Mouse (Mus musculus) neural tube, embryonic 14.5 days (tissue): ENCODE data around the gene Idi1. TPM values are rescaled to one million over a fixed set of nuclear protein-coding genes. Genes with fewer than 3 reads are reported as not detected.
A peak's percentile ranks its signal among the peaks of the same experiment; 100 is the strongest.

Experiments used
- ATAC-seq: fragments of 200-750 bp; cut with Nextera tagmentation; 2 replicates; pipeline ENCODE4 v1.8.0; 2017; ENCODE audit warnings: low read depth, mild to moderate bottlenecking, moderate TSS enrichment, moderate library complexity
- H3K27ac ChIP-seq: fragments of 300-500 bp; sonication (generic); 2 replicates; pipeline ENCODE4 v1.5.1; 2014; ENCODE audit warnings: low read depth, mild to moderate bottlenecking, control low read depth, low read length, moderate library complexity, mixed read lengths
- H3K27me3 ChIP-seq: fragments of 300-500 bp; sonication (generic); 2 replicates; pipeline ENCODE4 v1.6.1; 2014; ENCODE audit warnings: low read length; ENCODE audit not compliant: control insufficient read depth, insufficient read depth
- H3K36me3 ChIP-seq: fragments of 300-500 bp; sonication (generic); 2 replicates; pipeline ENCODE4 v1.6.1; 2014; ENCODE audit warnings: low read length, mixed read lengths; ENCODE audit not compliant: control insufficient read depth, insufficient read depth
- H3K4me1 ChIP-seq: fragments of 300-500 bp; sonication (generic); 2 replicates; pipeline ENCODE4 v1.6.1; 2014; ENCODE audit warnings: low read length; ENCODE audit not compliant: control insufficient read depth, insufficient read depth
- H3K4me2 ChIP-seq: fragments of 300-500 bp; sonication (generic); 2 replicates; pipeline ENCODE4 v1.6.1; 2014; ENCODE audit warnings: mild to moderate bottlenecking, low read depth, low read length, control low read depth
- H3K4me3 ChIP-seq: fragments of 300-500 bp; sonication (generic); 2 replicates; pipeline ENCODE4 v1.5.1; 2014; ENCODE audit warnings: low read depth, low read length, control low read depth, mixed read lengths
- H3K9ac ChIP-seq: fragments of 300-500 bp; sonication (generic); replicated peaks from 2 replicates; pipeline ENCODE4 v1.6.1; 2014; ENCODE audit warnings: low read depth, mild to moderate bottlenecking, control low read depth, low read length, mixed read lengths
- H3K9me3 ChIP-seq: fragments of 300-500 bp; sonication (generic); 2 replicates; pipeline ENCODE4 v1.6.1; 2016; ENCODE audit warnings: low read length; ENCODE audit not compliant: control insufficient read depth
- WGBS: fragments of 180-500 bp; shearing (Covaris S2); extraction: QIAGEN DNeasy Blood & Tissue Kit; methylation state at CpG from one replicate; pipeline ENCODE4 v1.1.7; 2014; 5-methylcytosine and 5-hydroxymethylcytosine counted together
- polyA plus RNA-seq: library from polyadenylated mRNA; unstranded; fragments of >200 nt; fragmentation: Nextera tagmentation; extraction: Ambion mirVana; gene quantifications from 2 replicates; pipeline ENCODE4 v1.2.1, GENCODE M21; 2014

The Idi1 gene
- polyA plus RNA-seq, 1 experiment from 2014 or later = 102 TPM

GRCm38 (mm10) chr13:8853424-8853823 lies 31.9 kb upstream of the Idi1 start:
- Histone ChIP-seq H3K36me3 (peaks cover 18% of the 10 kb centered on the region; the same call in 1 of the 2 replicates), H3K4me2 (no peak overlapping the region), H3K27me3 (no peaks in the 10 kb centered on the region), H3K9ac (no peak overlapping the region), H3K27ac (no peak overlapping the region), H3K9me3 (no peaks in the 10 kb centered on the region), H3K4me3 (no peak overlapping the region), H3K4me1 (no peaks in the 10 kb centered on the region)
- no peak for ATAC-seq
- 96% methylated on average over 4 of the region's 4 CpGs for WGBS

- ATAC-seq = no peak
- Histone ChIP-seq H3K27ac (no peak overlapping the region), H3K36me3 (peaks cover 10% of the 10 kb centered on the region; the same call in 1 of the 2 replicates), H3K4me1 (no peaks in the 10 kb centered on the region), H3K9ac (no peak overlapping the region), H3K4me2 (no peak overlapping the region), H3K9me3 (no peaks in the 10 kb centered on the region), H3K27me3 (no peaks in the 10 kb centered on the region), H3K4me3 (no peak overlapping the region)
- 93% methylated on average over 2 of the region's 2 CpGs for WGBS
These were observed 30.5 kb upstream of the Idi1 start for GRCm38 (mm10) chr13:8854769-8855168.

- Histone ChIP-seq H3K4me3 (no peak overlapping the region), H3K9ac (no peak overlapping the region), H3K4me1 (no peaks in the 10 kb centered on the region), H3K4me2 (no peak overlapping the region), H3K36me3 (peaks cover 15% of the 10 kb centered on the region; the same call in 1 of the 2 replicates), H3K27me3 (no peaks in the 10 kb centered on the region), H3K27ac (no peak overlapping the region), H3K9me3 (no peaks in the 10 kb centered on the region)
- no peak for ATAC-seq
- 93% methylated on average over 6 of the region's 6 CpGs for WGBS
These were observed 26.8 kb upstream of the Idi1 start for GRCm38 (mm10) chr13:8858453-8858852.

- 90% methylated on average over 9 of the region's 9 CpGs for WGBS
- Histone ChIP-seq H3K4me3 (no peak overlapping the region), H3K27ac (no peak overlapping the region), H3K4me2 (no peak overlapping the region), H3K9me3 (no peaks in the 10 kb centered on the region), H3K4me1 (no peaks in the 10 kb centered on the region), H3K36me3 (peaks cover 5% of the 10 kb centered on the region; the same call in 1 of the 2 replicates), H3K27me3 (no peaks in the 10 kb centered on the region), H3K9ac (no peak overlapping the region)
- ATAC-seq = no peak
These were observed 24.4 kb upstream of the Idi1 start for GRCm38 (mm10) chr13:8860861-8861260.

GRCm38 (mm10) chr13:8864990-8865389 lies 20.3 kb upstream of the Idi1 start:
- H3K27me3 ChIP-seq = no peaks in the 10 kb centered on the region
- H3K4me3 ChIP-seq = no peak overlapping the region
- H3K36me3 ChIP-seq = peaks cover 5% of the 10 kb centered on the region; the same call in 1 of the 2 replicates
- no peaks in the 10 kb centered on the region for H3K9me3 ChIP-seq
- H3K27ac ChIP-seq = no peak overlapping the region
- no peak for ATAC-seq
- WGBS = 78% methylated on average over 3 of the region's 3 CpGs
- H3K9ac ChIP-seq = no peak overlapping the region
- no peak overlapping the region for H3K4me2 ChIP-seq
- H3K4me1 ChIP-seq = peaks cover 11% of the 10 kb centered on the region

- Histone ChIP-seq H3K9me3 (no peaks in the 10 kb centered on the region), H3K9ac (no peak overlapping the region), H3K27me3 (no peaks in the 10 kb centered on the region), H3K4me1 (peaks cover 13% of the 10 kb centered on the region), H3K4me3 (no peak overlapping the region), H3K27ac (no peak overlapping the region), H3K4me2 (no peak overlapping the region), H3K36me3 (no peaks in the 10 kb centered on the region)
- WGBS = 87% methylated on average over 7 of the region's 7 CpGs
- no peak for ATAC-seq
These were observed 18.7 kb upstream of the Idi1 start for GRCm38 (mm10) chr13:8866612-8867011.

- no peak overlapping the region for H3K27ac ChIP-seq
- H3K4me1 ChIP-seq = peaks cover 15% of the 10 kb centered on the region
- peak overlapping the region; percentile 83 for H3K9ac ChIP-seq
- no peaks in the 10 kb centered on the region for H3K36me3 ChIP-seq
- 76% methylated on average over 5 of the region's 5 CpGs for WGBS
- no peaks in the 10 kb centered on the region for H3K9me3 ChIP-seq
- peak overlapping the region; percentile 82 for H3K4me3 ChIP-seq
- no peak for ATAC-seq
- H3K4me2 ChIP-seq = peak overlapping the region; percentile 81
- H3K27me3 ChIP-seq = no peaks in the 10 kb centered on the region
These were observed 15.6 kb upstream of the Idi1 start for GRCm38 (mm10) chr13:8869578-8870157.

GRCm38 (mm10) chr13:8870160-8870509 lies 15.2 kb upstream of the Idi1 start:
- peak overlapping the region; percentile 90 for H3K27ac ChIP-seq
- WGBS = 6% methylated on average over 9 of the region's 9 CpGs
- peak overlapping the region; percentile 81 for H3K4me2 ChIP-seq
- no peaks in the 10 kb centered on the region for H3K27me3 ChIP-seq
- no peaks in the 10 kb centered on the region for H3K9me3 ChIP-seq
- peaks cover 15% of the 10 kb centered on the region for H3K4me1 ChIP-seq
- H3K9ac ChIP-seq = peak overlapping the region; percentile 83
- no peaks in the 10 kb centered on the region for H3K36me3 ChIP-seq
- no peak for ATAC-seq
- peak overlapping the region; percentile 82 for H3K4me3 ChIP-seq

GRCm38 (mm10) chr13:8870510-8871313 lies 14.6 kb upstream of the Idi1 start:
- H3K4me2 ChIP-seq = peak overlapping the region; percentile 81
- WGBS = under 1% methylated on average over 57 of the region's 57 CpGs

More at GRCm38 (mm10) chr13:8870510-8871313, 14.6 kb upstream of the Idi1 start:
- Histone ChIP-seq H3K9ac (peak overlapping the region; percentile 83), H3K4me1 (peaks cover 15% of the 10 kb centered on the region), H3K9me3 (no peaks in the 10 kb centered on the region), H3K27me3 (no peaks in the 10 kb centered on the region), H3K36me3 (no peaks in the 10 kb centered on the region), H3K4me3 (peak overlapping the region; percentile 82), H3K27ac (peak overlapping the region; percentile 90)
- peak; percentile 96 for ATAC-seq
